Mouse (Mus musculus) spleen, adult 2 months (tissue): ENCODE results near the gene Bcl7b.

Experiments
- CTCF ChIP-seq: fragments of 200-500 bp; IDR thresholded peaks from 2 replicates; pipeline ENCODE4 v1.5.1; 2011; ENCODE audit warnings: mild to moderate bottlenecking, inconsistent platforms; ENCODE audit not compliant: insufficient read depth, insufficient read length, insufficient replicate concordance; ENCODE audit errors: extremely low read depth
- POLR2A ChIP-seq: fragments of 200-500 bp; IDR thresholded peaks from 2 replicates; pipeline ENCODE4 v1.6.1; 2011; ENCODE audit warnings: low read depth, low read length, inconsistent platforms

DNA sequence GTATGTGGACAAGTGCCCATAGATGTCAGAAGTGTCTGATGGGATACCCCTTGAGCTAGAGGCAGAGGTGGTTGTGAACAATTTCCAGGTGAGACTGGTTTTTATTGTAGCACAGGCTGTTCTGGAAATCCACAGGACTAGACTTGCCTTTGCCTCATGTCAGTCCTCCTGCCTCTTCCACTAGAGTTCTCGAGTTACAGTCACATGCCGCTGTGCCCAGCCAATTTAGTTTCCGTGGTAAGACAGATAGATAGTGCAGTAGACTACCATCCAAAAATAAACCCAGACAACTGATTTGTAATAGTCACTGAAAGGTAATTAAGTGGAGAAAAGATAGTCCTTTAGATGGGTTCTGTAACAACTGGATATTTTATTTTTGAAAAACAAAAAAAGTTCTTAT lies 34.7 kb downstream of the Bcl7b start:
- TF ChIP-seq CTCF (no peak), POLR2A (no peak)
